Mouse (Mus musculus): Measurements from ENCODE around the gene Pcgf1.

DNA sequence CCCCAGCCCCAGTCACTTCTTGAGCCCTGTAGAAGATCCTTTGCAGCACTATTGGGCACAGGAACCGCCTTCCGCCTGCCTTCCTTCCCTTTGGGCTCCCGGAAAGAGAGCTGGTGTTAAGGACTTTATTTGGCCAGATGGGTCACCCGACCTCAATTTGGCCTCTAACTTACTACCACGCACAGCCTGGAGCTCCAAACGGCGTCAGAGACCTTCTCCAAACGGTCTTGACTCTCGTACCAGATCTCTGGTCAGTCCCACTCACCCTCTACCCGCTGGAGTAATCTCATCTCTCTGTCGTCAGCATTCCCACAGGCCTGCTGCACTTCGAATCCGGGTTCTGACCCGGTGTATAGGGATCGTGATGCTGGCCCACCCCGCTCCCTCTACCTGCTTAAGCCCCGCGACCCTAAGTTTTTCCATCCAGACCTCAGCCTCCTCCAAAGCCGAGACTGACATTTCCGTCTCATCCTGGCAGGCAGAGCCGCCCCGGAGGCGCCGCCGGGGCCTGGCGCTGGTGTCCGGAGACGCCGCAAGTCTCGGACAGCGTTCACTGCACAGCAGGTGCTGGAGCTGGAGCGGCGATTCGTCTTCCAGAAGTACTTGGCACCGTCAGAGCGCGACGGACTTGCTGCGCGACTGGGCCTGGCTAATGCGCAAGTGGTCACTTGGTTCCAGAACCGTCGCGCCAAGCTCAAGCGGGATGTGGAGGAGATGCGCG lies 9.7 kb downstream of the Pcgf1 start:
- TF ChIP-seq GATA1 (IDR thresholded peaks at IDR 0.05; ENCODE audit: borderline replicate concordance, low read length) (no peak), FLI1 (IDR thresholded peaks at IDR 0.05; ENCODE audit: low read length) (no peak)
